8 mouse cellular contexts compared by ENCODE assay signal in the genomic region with DNA sequence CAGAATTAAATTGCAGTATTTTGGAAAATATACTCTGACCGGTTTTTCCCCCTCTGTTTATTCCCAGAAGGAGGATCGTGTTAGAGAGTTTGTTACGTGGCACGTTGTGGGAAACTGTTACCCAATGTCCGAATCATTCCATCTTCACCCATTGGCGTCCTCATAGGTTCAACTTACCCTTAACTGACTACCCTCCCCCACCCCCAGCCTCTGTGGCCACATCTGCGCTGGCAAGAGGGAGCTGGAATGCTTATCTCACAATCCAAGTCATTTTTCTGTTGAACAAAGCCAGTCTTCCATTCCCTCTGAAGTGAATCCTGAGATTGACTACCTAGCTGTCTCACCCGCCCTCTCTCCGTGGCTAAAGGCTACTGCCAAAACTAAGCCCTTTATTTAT. TPM values are rescaled to one million over a fixed set of nuclear protein-coding genes. Genes with fewer than 3 reads are reported as not detected.
DNase-seq lines count a peak whose midpoint lies in the region; ATAC-seq and TF ChIP-seq lines count a peak whose summit lies in the region.

No protein-coding gene starts in this region.

- DNase-seq in kidney, adult 11 months: peak; percentile 21
- no peak for DNase-seq in kidney, adult 9 months
- no peak for DNase-seq in midbrain, embryonic 14.5 days
- DNase-seq in right cerebral cortex, postnatal 10 days (ENCODE audit: low spot score in 2 of 2): no peak
- no peak for DNase-seq in urinary bladder, adult 18-20 months (ENCODE audit: low spot score in 2 of 2)
- no peak for DNase-seq in left cerebral cortex, postnatal 14 days (ENCODE audit: low spot score in 2 of 2)

- TF ChIP-seq CTCF in bone marrow, adult 2 months (IDR thresholded peaks at IDR 0.05; ENCODE audit: control insufficient read depth, insufficient read depth, low read length): no peak

- H3K36me3 ChIP-seq in hindbrain, embryonic 13.5 days: no peaks in the 10 kb centered on the region
- H3K36me3 ChIP-seq in midbrain, embryonic 14.5 days (ENCODE audit: control insufficient read depth, insufficient read depth, low read length): no peaks in the 10 kb centered on the region

- H3K27me3 ChIP-seq in hindbrain, embryonic 13.5 days: peaks cover 82% of the 10 kb centered on the region
- H3K27me3 ChIP-seq in midbrain, embryonic 14.5 days (ENCODE audit: control insufficient read depth, insufficient read depth, low read length): peaks cover 44% of the 10 kb centered on the region

- 22% methylated on average over 9 of the region's 9 CpGs for WGBS in bone marrow, adult 2 months
- 22% methylated on average over 9 of the region's 9 CpGs for WGBS in hindbrain, embryonic 13.5 days
- WGBS in midbrain, embryonic 14.5 days: 22% methylated on average over 9 of the region's 9 CpGs

- H3K9ac ChIP-seq in hindbrain, embryonic 13.5 days: no peak overlapping the region
- no peak overlapping the region for H3K9ac ChIP-seq in midbrain, embryonic 14.5 days (replicated peaks; ENCODE audit: low read length)

- no peak for TF ChIP-seq POLR2A in bone marrow, adult 2 months (IDR thresholded peaks at IDR 0.05; ENCODE audit: borderline replicate concordance, control insufficient read depth, low read depth, low read length)

- no peak overlapping the region for H3K4me3 ChIP-seq in bone marrow, adult 2 months (replicated peaks; ENCODE audit: control insufficient read depth, low read depth, low read length)
- H3K4me3 ChIP-seq in hindbrain, embryonic 13.5 days: 0 out of 2 replicates have a peak overlapping the region, but pooled peaks have one; percentile 56
- H3K4me3 ChIP-seq in midbrain, embryonic 14.5 days (replicated peaks; ENCODE audit: low read depth, low read length): no peak overlapping the region

- H3K27ac ChIP-seq in bone marrow, adult 2 months (ENCODE audit: control insufficient read depth, insufficient read depth, low read depth, low read length, poor library complexity): peak overlapping the region; percentile 88
- H3K27ac ChIP-seq in hindbrain, embryonic 13.5 days: no peak overlapping the region
- H3K27ac ChIP-seq in midbrain, embryonic 14.5 days (replicated peaks; ENCODE audit: low read depth, low read length): no peak overlapping the region

- H3K9me3 ChIP-seq in hindbrain, embryonic 13.5 days: no peaks in the 10 kb centered on the region
- no peaks in the 10 kb centered on the region for H3K9me3 ChIP-seq in midbrain, embryonic 14.5 days (ENCODE audit: control insufficient read depth, low read length)

- intact Hi-C loops in left cerebral cortex, postnatal 14 days (cut with DNase I): loop anchor here (2.0 to 5.0 kb wide), 2 partner anchors 21 to 105 kb away; partner anchors contain the start of gene Grin2c

- H3K4me1 ChIP-seq in bone marrow, adult 2 months (ENCODE audit: control insufficient read depth, insufficient read depth, low read length): peaks cover 8% of the 10 kb centered on the region
- peaks cover 55% of the 10 kb centered on the region for H3K4me1 ChIP-seq in hindbrain, embryonic 13.5 days (replicated peaks)
- peaks cover 14% of the 10 kb centered on the region for H3K4me1 ChIP-seq in midbrain, embryonic 14.5 days (ENCODE audit: control insufficient read depth, insufficient read depth, low read length)

- H3K4me2 ChIP-seq in hindbrain, embryonic 13.5 days: peak overlapping the region; percentile 68
- H3K4me2 ChIP-seq in midbrain, embryonic 14.5 days (ENCODE audit: low read length): peak overlapping the region; percentile 70

- no peak for ATAC-seq in hindbrain, embryonic 13.5 days (ENCODE audit: low FRiP score)
- ATAC-seq in midbrain, embryonic 14.5 days (ENCODE audit: low FRiP score, low TSS enrichment): no peak

RNA-seq across cellular contexts. Expression of gene Slc9a3r1, which starts 0.9 kb away (rescaled TPM):
- 21.9 and 51.0 TPM in 2 replicates for polyA plus RNA-seq in bone marrow, adult 2 months (2011; ENCODE audit: insufficient read depth, insufficient read length, low replicate concordance, missing spikeins)
- 42.2 and 55.2 TPM in 2 replicates for polyA plus RNA-seq in hindbrain, embryonic 13.5 days (2015; fragmentation: Nextera tagmentation; extraction: Ambion mirVana)
- 44.3 and 46.6 TPM in 2 replicates for polyA plus RNA-seq in midbrain, embryonic 14.5 days (2014; fragmentation: Nextera tagmentation; extraction: Ambion mirVana)
- 10 to 100 TPM; 76.2 to 83.0 TPM for total RNA-seq in left cerebral cortex, postnatal 14 days (2021)

RNA-seq across cellular contexts. Expression of gene Tmem104, which starts 25.1 kb away (rescaled TPM):
- polyA plus RNA-seq in bone marrow, adult 2 months (2011; ENCODE audit: insufficient read depth, insufficient read length, low replicate concordance, missing spikeins): 3.1 and 5.8 TPM in 2 replicates
- polyA plus RNA-seq in hindbrain, embryonic 13.5 days (2015; fragmentation: Nextera tagmentation; extraction: Ambion mirVana): 11.2 and 12.1 TPM in 2 replicates
- polyA plus RNA-seq in midbrain, embryonic 14.5 days (2014; fragmentation: Nextera tagmentation; extraction: Ambion mirVana): 10.9 and 14.9 TPM in 2 replicates
- 10 to 100 TPM; 15.1 to 18.7 TPM for total RNA-seq in left cerebral cortex, postnatal 14 days (2021)

RNA-seq across cellular contexts. Expression of gene Nat9, which starts 25.5 kb away (rescaled TPM):
- 19.4 and 24.2 TPM in 2 replicates for polyA plus RNA-seq in bone marrow, adult 2 months (2011; ENCODE audit: insufficient read depth, insufficient read length, low replicate concordance, missing spikeins)
- polyA plus RNA-seq in hindbrain, embryonic 13.5 days (2015; fragmentation: Nextera tagmentation; extraction: Ambion mirVana): 21.5 and 22.0 TPM in 2 replicates
- polyA plus RNA-seq in midbrain, embryonic 14.5 days (2014; fragmentation: Nextera tagmentation; extraction: Ambion mirVana): 17.4 and 21.2 TPM in 2 replicates
- 10 to 100 TPM; 16.1 to 16.3 TPM for total RNA-seq in left cerebral cortex, postnatal 14 days (2021)

RNA-seq across cellular contexts. Expression of gene Cd300lf, which starts 28.4 kb away (rescaled TPM):
- 39.9 and 79.7 TPM in 2 replicates for polyA plus RNA-seq in bone marrow, adult 2 months (2011; ENCODE audit: insufficient read depth, insufficient read length, low replicate concordance, missing spikeins)
- polyA plus RNA-seq in hindbrain, embryonic 13.5 days (2015; fragmentation: Nextera tagmentation; extraction: Ambion mirVana): 0.12 and 0.27 TPM in 2 replicates
- not detected in 2 replicates for polyA plus RNA-seq in midbrain, embryonic 14.5 days (2014; fragmentation: Nextera tagmentation; extraction: Ambion mirVana)
- total RNA-seq in left cerebral cortex, postnatal 14 days (2021): under 1 TPM; 0.59 to 0.62 TPM
